Mouse (Mus musculus): ENCODE data around the gene Mapk12. TPM values are rescaled to one million over a fixed set of nuclear protein-coding genes. Genes with fewer than 3 reads are reported as not detected.

Mapk12 gene
- polyA plus RNA-seq, 1 experiment from 2014 or later: 3.0 TPM

DNA sequence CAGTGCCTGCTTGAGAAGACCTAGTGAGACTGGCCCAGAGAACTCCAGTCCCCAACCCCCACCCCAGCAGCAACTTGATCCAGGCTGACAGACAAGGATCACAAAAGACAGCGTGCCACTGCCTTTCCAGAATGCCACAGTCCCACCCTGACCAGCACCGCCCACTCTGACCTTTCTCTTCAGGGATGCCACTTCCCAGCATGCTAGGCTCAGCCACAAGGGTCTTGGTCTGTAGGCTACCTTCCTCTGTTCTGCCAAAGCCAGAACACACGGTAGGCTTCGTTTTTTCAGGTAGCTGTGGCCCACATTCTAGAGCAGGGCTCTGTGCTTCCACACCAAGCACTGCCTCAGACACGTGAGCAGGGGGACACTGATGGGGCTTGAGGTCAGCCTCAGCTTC is 37.9 kb downstream of the Mapk12 start:
- 47% methylated on average over 5 of the region's 5 CpGs for WGBS
- no peak overlapping the region for H3K4me2 ChIP-seq (ENCODE audit: low read length)
- H3K27ac ChIP-seq (ENCODE audit: low read length): no peak overlapping the region

DNA sequence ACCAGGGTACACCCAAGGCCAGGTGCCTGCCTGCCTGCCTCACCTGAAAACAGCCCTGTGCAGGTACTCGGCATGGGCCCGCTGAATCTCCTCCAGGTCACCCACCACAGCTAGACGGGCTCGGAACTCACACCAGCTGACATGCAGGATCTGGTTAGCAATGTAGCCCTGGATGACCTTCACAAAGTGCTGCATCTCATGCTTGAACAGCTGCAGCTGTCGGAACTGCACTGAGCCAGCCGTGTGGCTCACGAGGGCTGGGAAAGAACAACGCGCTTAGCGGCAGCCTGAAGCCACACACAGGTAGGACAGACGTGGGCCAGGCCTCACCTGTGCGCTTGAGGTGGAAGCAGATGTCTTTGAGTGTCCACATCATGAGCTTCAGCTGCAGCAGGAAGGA is 39.7 kb downstream of the Mapk12 start:
- Histone ChIP-seq H3K4me1 (ENCODE audit: control insufficient read depth, insufficient read depth, low read length) (no peaks in the 10 kb centered on the region), H3K27ac (ENCODE audit: low read length) (no peak overlapping the region), H3K9ac (ENCODE audit: low read depth, low read length) (no peak overlapping the region), H3K9me3 (replicated peaks; ENCODE audit: control insufficient read depth, low read length, poor library complexity, severe bottlenecking) (no peaks in the 10 kb centered on the region), H3K4me2 (ENCODE audit: low read length) (no peak overlapping the region), H3K27me3 (ENCODE audit: control insufficient read depth, insufficient read depth, low read depth, low read length) (no peaks in the 10 kb centered on the region), H3K36me3 (ENCODE audit: control insufficient read depth, insufficient read depth, low read length) (peaks cover 68% of the 10 kb centered on the region), H3K4me3 (ENCODE audit: low read depth, low read length) (no peak overlapping the region)
- WGBS: 91% methylated on average over 12 of the region's 12 CpGs
- no peak for ATAC-seq

More for the DNA sequence above, 37.9 kb downstream of the Mapk12 start:
- no peaks in the 10 kb centered on the region for H3K27me3 ChIP-seq (ENCODE audit: control insufficient read depth, insufficient read depth, low read depth, low read length)
- no peaks in the 10 kb centered on the region for H3K9me3 ChIP-seq (replicated peaks; ENCODE audit: control insufficient read depth, low read length, poor library complexity, severe bottlenecking)
- no peak for ATAC-seq
- no peaks in the 10 kb centered on the region for H3K4me1 ChIP-seq (ENCODE audit: control insufficient read depth, insufficient read depth, low read length)
- H3K4me3 ChIP-seq (ENCODE audit: low read depth, low read length): no peak overlapping the region
- no peak overlapping the region for H3K9ac ChIP-seq (ENCODE audit: low read depth, low read length)
- H3K36me3 ChIP-seq (ENCODE audit: control insufficient read depth, insufficient read depth, low read length): peaks cover 66% of the 10 kb centered on the region

DNA sequence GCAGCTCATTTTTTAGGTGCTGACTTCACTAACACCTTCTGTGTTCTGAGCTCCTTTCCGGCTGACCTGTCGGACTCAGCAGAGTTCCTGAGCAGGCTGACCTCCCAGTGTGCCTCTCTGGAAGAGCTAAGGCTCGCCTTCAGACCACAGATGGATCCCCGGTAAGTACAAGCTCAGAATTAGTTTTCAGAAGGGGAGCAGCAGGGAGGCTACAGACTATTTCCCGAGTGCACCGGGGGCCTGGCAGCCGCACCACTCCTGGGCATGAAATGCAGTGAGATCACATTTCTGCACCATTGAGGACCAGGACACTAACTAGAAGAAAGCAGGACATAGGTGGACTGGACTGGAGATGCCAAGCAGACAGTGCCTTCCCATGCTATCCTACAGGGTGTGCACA is 41.9 kb downstream of the Mapk12 start:
- no peak for ATAC-seq
- H3K9me3 ChIP-seq (replicated peaks; ENCODE audit: control insufficient read depth, low read length, poor library complexity, severe bottlenecking): no peaks in the 10 kb centered on the region
- no peak overlapping the region for H3K4me2 ChIP-seq (ENCODE audit: low read length)
- no peaks in the 10 kb centered on the region for H3K4me1 ChIP-seq (ENCODE audit: control insufficient read depth, insufficient read depth, low read length)
- no peak overlapping the region for H3K9ac ChIP-seq (ENCODE audit: low read depth, low read length)
- no peak overlapping the region for H3K4me3 ChIP-seq (ENCODE audit: low read depth, low read length)
- H3K27ac ChIP-seq (ENCODE audit: low read length): no peak overlapping the region
- H3K27me3 ChIP-seq (ENCODE audit: control insufficient read depth, insufficient read depth, low read depth, low read length): no peaks in the 10 kb centered on the region
- 87% methylated on average over 7 of the region's 7 CpGs for WGBS
- peaks cover 69% of the 10 kb centered on the region for H3K36me3 ChIP-seq (ENCODE audit: control insufficient read depth, insufficient read depth, low read length)

DNA sequence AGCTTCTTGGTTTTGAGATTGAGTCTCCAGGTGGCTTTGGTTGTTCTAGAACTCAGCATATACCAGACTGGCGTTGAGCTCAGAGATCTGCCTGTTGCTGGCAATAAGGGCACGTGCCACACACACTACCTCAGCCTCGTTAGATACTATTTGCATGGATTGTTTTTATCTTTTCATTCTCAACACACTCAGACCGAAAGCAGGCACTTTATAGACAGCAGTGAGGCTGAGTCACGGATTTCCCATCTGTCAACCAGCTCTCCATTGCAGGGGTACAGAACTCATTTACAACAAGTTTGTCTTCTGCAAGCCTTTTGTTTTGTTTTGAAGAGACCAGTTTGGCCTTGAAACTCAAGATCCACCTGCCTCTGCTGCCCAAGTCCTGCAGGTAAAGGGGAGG is 43.1 kb downstream of the Mapk12 start:
- ATAC-seq: no peak
- Histone ChIP-seq H3K4me3 (ENCODE audit: low read depth, low read length) (no peak overlapping the region), H3K27ac (ENCODE audit: low read length) (no peak overlapping the region), H3K4me1 (ENCODE audit: control insufficient read depth, insufficient read depth, low read length) (no peaks in the 10 kb centered on the region), H3K9ac (ENCODE audit: low read depth, low read length) (no peak overlapping the region), H3K4me2 (ENCODE audit: low read length) (no peak overlapping the region), H3K36me3 (ENCODE audit: control insufficient read depth, insufficient read depth, low read length) (peaks cover 68% of the 10 kb centered on the region), H3K27me3 (ENCODE audit: control insufficient read depth, insufficient read depth, low read depth, low read length) (no peaks in the 10 kb centered on the region), H3K9me3 (replicated peaks; ENCODE audit: control insufficient read depth, low read length, poor library complexity, severe bottlenecking) (no peaks in the 10 kb centered on the region)
- WGBS: 93% methylated on average over 5 of the region's 5 CpGs

DNA sequence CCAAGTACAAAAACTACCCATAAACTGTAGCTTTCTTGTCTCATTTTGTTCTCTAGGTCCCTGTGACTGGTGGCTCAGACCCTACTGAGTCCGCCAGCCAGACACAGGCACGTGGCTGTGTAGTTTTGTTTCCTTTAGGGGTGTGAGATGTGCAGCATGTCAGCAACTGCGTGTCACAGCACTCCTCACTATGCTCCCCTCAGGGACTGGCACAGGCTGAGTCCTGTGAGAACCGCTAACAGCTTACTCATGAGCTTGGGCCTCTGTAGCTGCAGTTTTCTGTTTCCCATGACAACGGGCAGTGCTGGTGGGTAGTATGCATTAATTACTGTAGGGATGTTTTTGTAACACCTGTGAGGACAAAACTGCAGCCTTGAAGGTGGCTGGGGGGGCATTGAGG is 48.3 kb downstream of the Mapk12 start:
- Histone ChIP-seq H3K9ac (ENCODE audit: low read depth, low read length) (no peak overlapping the region), H3K4me3 (ENCODE audit: low read depth, low read length) (no peak overlapping the region), H3K9me3 (replicated peaks; ENCODE audit: control insufficient read depth, low read length, poor library complexity, severe bottlenecking) (no peaks in the 10 kb centered on the region), H3K4me1 (ENCODE audit: control insufficient read depth, insufficient read depth, low read length) (peaks cover 20% of the 10 kb centered on the region), H3K36me3 (ENCODE audit: control insufficient read depth, insufficient read depth, low read length) (peaks cover 33% of the 10 kb centered on the region), H3K4me2 (ENCODE audit: low read length) (no peak overlapping the region), H3K27me3 (ENCODE audit: control insufficient read depth, insufficient read depth, low read depth, low read length) (no peaks in the 10 kb centered on the region), H3K27ac (ENCODE audit: low read length) (no peak overlapping the region)
- ATAC-seq: no peak
- 77% methylated on average over 5 of the region's 5 CpGs for WGBS

DNA sequence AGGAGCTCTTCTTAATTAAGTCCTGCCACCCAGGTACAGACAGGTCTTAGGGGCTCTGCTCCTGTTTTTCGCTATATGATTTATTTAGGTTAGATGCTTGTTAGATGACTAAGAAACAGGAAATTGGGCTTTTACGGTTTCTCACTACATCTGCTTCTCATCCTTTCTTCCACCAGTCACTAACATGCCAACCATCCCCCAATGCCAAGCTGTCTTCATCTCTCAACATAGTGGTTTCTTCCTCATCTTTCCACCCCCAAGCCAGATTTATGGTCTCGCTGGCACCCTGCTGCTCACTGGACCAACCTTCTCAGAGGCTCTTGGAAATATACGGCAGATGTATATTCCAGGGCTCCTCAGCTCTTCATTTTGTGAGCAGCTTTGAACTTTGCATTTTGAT is 49.8 kb downstream of the Mapk12 start:
- Histone ChIP-seq H3K27ac (ENCODE audit: low read length) (no peak overlapping the region), H3K4me2 (ENCODE audit: low read length) (peak overlapping the region; percentile 85; the same call in 1 of the 2 replicates), H3K27me3 (ENCODE audit: control insufficient read depth, insufficient read depth, low read depth, low read length) (no peaks in the 10 kb centered on the region), H3K9me3 (replicated peaks; ENCODE audit: control insufficient read depth, low read length, poor library complexity, severe bottlenecking) (no peaks in the 10 kb centered on the region), H3K4me1 (ENCODE audit: control insufficient read depth, insufficient read depth, low read length) (peaks cover 20% of the 10 kb centered on the region), H3K36me3 (ENCODE audit: control insufficient read depth, insufficient read depth, low read length) (peaks cover 27% of the 10 kb centered on the region), H3K9ac (ENCODE audit: low read depth, low read length) (no peak overlapping the region), H3K4me3 (ENCODE audit: low read depth, low read length) (no peak overlapping the region)
- 92% methylated on average over 4 of the region's 4 CpGs for WGBS
- no peak for ATAC-seq

DNA sequence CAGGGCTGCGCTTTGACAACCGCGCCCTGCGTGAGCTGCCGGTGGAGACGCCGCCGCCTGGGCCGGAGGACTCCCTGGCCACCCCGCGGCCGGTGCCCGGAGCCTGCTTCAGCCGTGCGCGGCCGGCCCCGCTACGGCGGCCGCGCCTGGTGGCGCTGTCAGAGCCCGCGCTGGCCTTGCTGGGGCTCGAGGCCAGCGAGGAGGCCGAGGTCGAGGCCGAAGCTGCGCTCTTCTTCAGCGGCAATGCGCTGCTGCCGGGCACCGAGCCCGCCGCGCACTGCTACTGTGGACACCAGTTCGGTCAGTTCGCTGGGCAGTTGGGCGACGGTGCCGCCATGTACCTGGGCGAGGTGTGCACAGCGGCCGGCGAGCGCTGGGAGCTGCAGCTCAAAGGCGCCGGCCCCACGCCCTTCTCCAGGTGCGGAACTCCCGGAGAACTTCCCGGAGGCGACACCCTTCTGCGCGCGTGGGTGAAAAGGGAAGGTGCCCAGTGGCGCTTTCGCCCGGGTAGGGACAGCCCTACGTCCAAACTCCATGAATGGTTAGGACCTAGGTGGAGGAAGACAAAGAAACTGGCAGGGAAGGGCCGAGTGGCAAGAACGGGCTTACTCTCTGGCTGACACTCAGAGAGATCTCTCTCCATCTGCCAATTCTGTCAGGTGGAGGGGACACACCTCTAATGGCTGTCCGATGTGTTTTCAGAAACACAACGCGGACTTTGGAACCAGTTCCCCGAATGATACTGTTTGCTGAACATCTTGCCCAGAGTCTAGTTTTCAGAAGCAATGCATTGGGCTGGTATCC is 51.1 kb downstream of the Mapk12 start:
- Histone ChIP-seq H3K4me1 (ENCODE audit: control insufficient read depth, insufficient read depth, low read length) (peaks cover 20% of the 10 kb centered on the region), H3K27ac (ENCODE audit: low read length) (peak overlapping the region; percentile 82), H3K36me3 (ENCODE audit: control insufficient read depth, insufficient read depth, low read length) (peaks cover 22% of the 10 kb centered on the region), H3K4me3 (ENCODE audit: low read depth, low read length) (peak overlapping the region; percentile 80), H3K4me2 (ENCODE audit: low read length) (peak overlapping the region; percentile 85), H3K9me3 (replicated peaks; ENCODE audit: control insufficient read depth, low read length, poor library complexity, severe bottlenecking) (no peaks in the 10 kb centered on the region), H3K9ac (ENCODE audit: low read depth, low read length) (peak overlapping the region; percentile 88), H3K27me3 (ENCODE audit: control insufficient read depth, insufficient read depth, low read depth, low read length) (no peaks in the 10 kb centered on the region)
- peak; percentile 68 for ATAC-seq
- WGBS: 3% methylated on average over 66 of the region's 68 CpGs

DNA sequence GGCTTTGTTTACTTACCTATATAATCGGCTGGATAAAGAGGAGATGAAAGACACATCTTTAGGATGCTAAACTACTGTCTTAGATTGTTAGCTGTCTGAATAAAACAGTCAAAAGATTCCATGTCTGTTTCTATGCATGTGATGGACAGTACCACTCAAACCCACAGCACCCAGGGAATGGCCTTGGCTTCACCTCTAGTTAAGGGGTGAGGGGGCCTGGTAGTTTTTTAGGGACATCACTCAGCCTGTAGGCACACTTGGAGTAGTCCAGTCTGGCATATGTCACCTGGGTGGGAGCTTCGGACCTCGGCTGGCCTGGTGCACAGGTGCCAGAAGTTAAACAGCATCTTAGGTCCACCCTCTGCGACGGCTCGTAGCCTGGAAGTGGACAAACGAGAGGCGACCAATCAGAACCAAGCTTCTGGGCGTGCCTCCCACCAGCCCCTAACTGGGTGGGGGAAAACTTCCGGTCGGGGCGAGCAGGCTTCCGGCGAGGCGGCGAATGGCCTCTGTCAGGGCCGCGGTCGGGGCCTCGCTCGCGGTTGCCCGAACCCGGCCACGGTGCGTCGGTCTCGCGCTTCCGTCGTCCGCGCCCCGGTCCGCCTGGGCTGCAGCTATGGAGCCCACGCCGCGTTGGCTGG is 51.8 kb downstream of the Mapk12 start, which contains the start of gene Selenoo:
Selenoo (plus strand) TSS at position 478 of the 641 bp plus-strand sequence.
- WGBS: 3% methylated on average over 31 of the region's 38 CpGs
- Histone ChIP-seq H3K27ac (ENCODE audit: low read length) (peak within 1 kb of the TSS; percentile 82), H3K4me3 (ENCODE audit: low read depth, low read length) (peak within 1 kb of the TSS; percentile 80), H3K9ac (ENCODE audit: low read depth, low read length) (peak within 1 kb of the TSS; percentile 88), H3K4me1 (ENCODE audit: control insufficient read depth, insufficient read depth, low read length) (peaks cover 20% of the 10 kb centered on the region), H3K27me3 (ENCODE audit: control insufficient read depth, insufficient read depth, low read depth, low read length) (no peaks in the 10 kb centered on the region), H3K4me2 (ENCODE audit: low read length) (peak within 1 kb of the TSS; percentile 85), H3K36me3 (ENCODE audit: control insufficient read depth, insufficient read depth, low read length) (peaks cover 23% of the 10 kb centered on the region), H3K9me3 (replicated peaks; ENCODE audit: control insufficient read depth, low read length, poor library complexity, severe bottlenecking) (no peaks in the 10 kb centered on the region)
- peak; percentile 94 for ATAC-seq

DNA sequence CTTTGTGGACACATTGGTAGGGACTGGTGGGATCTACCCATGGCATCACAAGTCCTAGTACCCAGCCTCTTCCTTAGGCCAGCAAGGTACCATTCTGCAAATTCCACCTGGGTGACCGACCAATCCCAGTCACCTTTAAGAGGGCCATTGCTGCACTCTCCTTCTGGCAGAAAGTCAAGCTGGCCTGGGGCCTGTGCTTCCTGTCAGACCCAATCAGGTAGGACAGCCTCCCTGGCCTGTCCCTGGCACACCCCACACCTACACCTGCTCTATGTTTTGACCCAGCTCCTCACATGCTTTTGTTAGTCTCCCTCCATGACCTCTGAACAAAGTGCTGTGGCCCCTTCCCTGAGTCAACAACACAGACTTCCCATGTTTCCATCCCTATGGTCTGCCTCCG is 55.7 kb downstream of the Mapk12 start:
- 87% methylated on average over 2 of the region's 2 CpGs for whole genome bisulfite sequencing
- ATAC-seq: no peak
- Histone ChIP-seq H3K36me3 (ENCODE audit: control insufficient read depth, insufficient read depth, low read length) (peaks cover 29% of the 10 kb centered on the region), H3K4me1 (ENCODE audit: control insufficient read depth, insufficient read depth, low read length) (peaks cover 6% of the 10 kb centered on the region; the same call in 1 of the 2 replicates), H3K9me3 (replicated peaks; ENCODE audit: control insufficient read depth, low read length, poor library complexity, severe bottlenecking) (no peaks in the 10 kb centered on the region), H3K4me3 (ENCODE audit: low read depth, low read length) (no peak overlapping the region), H3K27me3 (ENCODE audit: control insufficient read depth, insufficient read depth, low read depth, low read length) (no peaks in the 10 kb centered on the region), H3K4me2 (ENCODE audit: low read length) (no peak overlapping the region), H3K9ac (ENCODE audit: low read depth, low read length) (no peak overlapping the region), H3K27ac (ENCODE audit: low read length) (no peak overlapping the region)
